Mouse (Mus musculus): ENCODE results near the gene Eif4g1. TPM values are rescaled to one million over a fixed set of nuclear protein-coding genes. Genes with fewer than 3 reads are reported as not detected.
"Not testable (repeated sequence)": the region's sequence is repeated elsewhere in the genome, so short reads cannot be mapped to it uniquely, and the experiment has no call there.

Eif4g1 gene
- total RNA-seq (2021), result 100 to 1,000 TPM; 388 to 434 TPM

GRCm38 (mm10) chr16:20668013-20668412, at the start of gene Eif4g1:
TSS of gene Eif4g1 (plus strand) at chr16:20668313.
- DNase-seq; intact Hi-C loops (cut with DNase I): not testable (repeated sequence)

GRCm38 (mm10) chr16:20619541-20620398, 48.3 kb upstream of the Eif4g1 start:
- intact Hi-C loops (cut with DNase I), result no loop called here
- peak; percentile 22 to 41 for DNase-seq

- intact Hi-C loops (cut with DNase I), result no loop called here
- no peak for DNase-seq
Measured at GRCm38 (mm10) chr16:20620399-20620735, 47.7 kb upstream of the Eif4g1 start.

- intact Hi-C loops (cut with DNase I), result no loop called here
Measured at GRCm38 (mm10) chr16:20620751-20621190, 47.3 kb upstream of the Eif4g1 start.

GRCm38 (mm10) chr16:20621191-20621990, 46.7 kb upstream of the Eif4g1 start, which contains the start of gene Camk2n2:
TSS of gene Camk2n2 (minus strand) at chr16:20621287.
- DNase-seq, result peak; percentile 72 to 73
- intact Hi-C loops (cut with DNase I), result no loop called here

More at GRCm38 (mm10) chr16:20620751-20621190, 47.3 kb upstream of the Eif4g1 start:
- DNase-seq, result no peak

- peak; percentile 47 to 64 for DNase-seq
- intact Hi-C loops (cut with DNase I), result no loop called here
Measured at GRCm38 (mm10) chr16:20621991-20622685, 46.0 kb upstream of the Eif4g1 start.

GRCm38 (mm10) chr16:20623211-20623610, 44.9 kb upstream of the Eif4g1 start:
- intact Hi-C loops (cut with DNase I), result no loop called here
- no peak for DNase-seq

- no peak for DNase-seq
- intact Hi-C loops (cut with DNase I), result no loop called here
Measured at GRCm38 (mm10) chr16:20628871-20629391, 39.2 kb upstream of the Eif4g1 start.

GRCm38 (mm10) chr16:20629731-20630634, 38.1 kb upstream of the Eif4g1 start, which contains the start of gene Ece2:
TSS of gene Ece2 (plus strand) at chr16:20629828.
- DNase-seq, result peak in 1 of 2 experiments; percentile 22
- intact Hi-C loops (cut with DNase I), result no loop called here

- no peak for DNase-seq
- intact Hi-C loops (cut with DNase I), result no loop called here
Measured at GRCm38 (mm10) chr16:20637410-20637809, 30.7 kb upstream of the Eif4g1 start.

GRCm38 (mm10) chr16:20638367-20638766, 29.7 kb upstream of the Eif4g1 start:
- no peak for DNase-seq
- intact Hi-C loops (cut with DNase I), result no loop called here

- intact Hi-C loops (cut with DNase I), result loop anchor here (1.0 kb wide), 1 partner anchor 146 kb away; no protein-coding TSS in a partner anchor
- DNase-seq, result peak; percentile 73 to 79
Measured at GRCm38 (mm10) chr16:20642161-20642560, 26.0 kb upstream of the Eif4g1 start.

GRCm38 (mm10) chr16:20643911-20644310, 24.2 kb upstream of the Eif4g1 start:
- intact Hi-C loops (cut with DNase I), result no loop called here
- DNase-seq, result no peak

GRCm38 (mm10) chr16:20651076-20651946, 16.8 kb upstream of the Eif4g1 start, which contains the start of gene Psmd2:
TSS of gene Psmd2 (plus strand) at chr16:20651652.
- peak; percentile 98 to 99 for DNase-seq
- intact Hi-C loops (cut with DNase I), result loop anchor here (1.0 to 5.0 kb wide), 4 partner anchors 41 to 224 kb away; partner anchors contain the start of genes Abcc5, Alg3, Ap2m1 and Eef1akmt4

GRCm38 (mm10) chr16:20651947-20652310, 16.2 kb upstream of the Eif4g1 start:
- intact Hi-C loops (cut with DNase I), result loop anchor here (1.0 to 5.0 kb wide), 5 partner anchors 21 to 225 kb away; partner anchors contain the start of genes Abcc5, Alg3, Ap2m1 and Eef1akmt4
- DNase-seq, result no peak

- intact Hi-C loops (cut with DNase I), result loop anchor here (2.0 to 5.0 kb wide), 3 partner anchors 19 to 226 kb away; partner anchors contain the start of genes Abcc5 and Ap2m1
Measured at GRCm38 (mm10) chr16:20653315-20653714, 14.8 kb upstream of the Eif4g1 start.

GRCm38 (mm10) chr16:20657661-20658060, 10.5 kb upstream of the Eif4g1 start:
- intact Hi-C loops (cut with DNase I), result no loop called here

More at GRCm38 (mm10) chr16:20653315-20653714, 14.8 kb upstream of the Eif4g1 start:
- no peak for DNase-seq

GRCm38 (mm10) chr16:20670291-20670690, 2.2 kb downstream of the Eif4g1 start:
- intact Hi-C loops (cut with DNase I), result loop anchor here (5.0 kb wide), 1 partner anchor 133 kb away; the partner anchor contains the start of gene Ap2m1
- no peak for DNase-seq

More at GRCm38 (mm10) chr16:20657661-20658060, 10.5 kb upstream of the Eif4g1 start:
- DNase-seq, result no peak
